Mouse (Mus musculus) adipocyte (in vitro differentiated cells): ENCODE measurements around the gene Rftn1.
"Not testable (repeated sequence)": the region's sequence is repeated elsewhere in the genome, so short reads cannot be mapped to it uniquely, and the experiment has no call there.

Experiments
- DNase-seq: peaks from one replicate; pipeline ENCODE4 v3.0.0-alpha.2; 2016; ENCODE audit warnings: low spot score

The Rftn1 gene

GRCm38 (mm10) chr17:50190131-50191015 is at the start of gene Rftn1:
TSS of gene Rftn1 (minus strand) at chr17:50190674.
- no peak for DNase-seq

GRCm38 (mm10) chr17:50237818-50238610 is 47.5 kb upstream of the Rftn1 start:
- DNase-seq: no peak

GRCm38 (mm10) chr17:50237436-50237709 is 46.9 kb upstream of the Rftn1 start:
- DNase-seq: peak; percentile 65

GRCm38 (mm10) chr17:50236702-50237435 is 46.4 kb upstream of the Rftn1 start:
- DNase-seq: no peak

- no peak for DNase-seq
These were observed 45.6 kb upstream of the Rftn1 start for GRCm38 (mm10) chr17:50235943-50236701.

- DNase-seq: no peak
These were observed 43.5 kb upstream of the Rftn1 start for GRCm38 (mm10) chr17:50233956-50234355.

- no peak for DNase-seq
These were observed 42.3 kb upstream of the Rftn1 start for GRCm38 (mm10) chr17:50232821-50233220.

GRCm38 (mm10) chr17:50231206-50231605 is 40.7 kb upstream of the Rftn1 start:
- no peak for DNase-seq

GRCm38 (mm10) chr17:50229534-50229933 is 39.1 kb upstream of the Rftn1 start:
- peak; percentile 70 for DNase-seq

- DNase-seq: no peak
These were observed 36.9 kb upstream of the Rftn1 start for GRCm38 (mm10) chr17:50227366-50227765.

GRCm38 (mm10) chr17:50224718-50225117 is 34.2 kb upstream of the Rftn1 start:
- no peak for DNase-seq

GRCm38 (mm10) chr17:50217978-50218377 is 27.5 kb upstream of the Rftn1 start:
- no peak for DNase-seq

GRCm38 (mm10) chr17:50215104-50215503 is 24.6 kb upstream of the Rftn1 start:
- peak; percentile 8 for DNase-seq

GRCm38 (mm10) chr17:50213117-50213516 is 22.6 kb upstream of the Rftn1 start:
- no peak for DNase-seq

- DNase-seq: no peak
These were observed 21.3 kb upstream of the Rftn1 start for GRCm38 (mm10) chr17:50211816-50212215.

GRCm38 (mm10) chr17:50209831-50210230 is 19.4 kb upstream of the Rftn1 start:
- peak; percentile 12 for DNase-seq

GRCm38 (mm10) chr17:50208137-50209045 is 17.9 kb upstream of the Rftn1 start:
- DNase-seq: no peak

- not testable (repeated sequence) for DNase-seq
These were observed 15.8 kb upstream of the Rftn1 start for GRCm38 (mm10) chr17:50206262-50206661.

GRCm38 (mm10) chr17:50205840-50206239 is 15.4 kb upstream of the Rftn1 start:
- not testable (repeated sequence) for DNase-seq

GRCm38 (mm10) chr17:50205152-50205782 is 14.8 kb upstream of the Rftn1 start:
- DNase-seq: no peak
